Mouse (Mus musculus): ENCODE data around the gene Vangl2. TPM values are rescaled to one million over a fixed set of nuclear protein-coding genes. Genes with fewer than 3 reads are reported as not detected.

Gene Vangl2
- polyA plus RNA-seq, 1 experiment, result not detected

DNA sequence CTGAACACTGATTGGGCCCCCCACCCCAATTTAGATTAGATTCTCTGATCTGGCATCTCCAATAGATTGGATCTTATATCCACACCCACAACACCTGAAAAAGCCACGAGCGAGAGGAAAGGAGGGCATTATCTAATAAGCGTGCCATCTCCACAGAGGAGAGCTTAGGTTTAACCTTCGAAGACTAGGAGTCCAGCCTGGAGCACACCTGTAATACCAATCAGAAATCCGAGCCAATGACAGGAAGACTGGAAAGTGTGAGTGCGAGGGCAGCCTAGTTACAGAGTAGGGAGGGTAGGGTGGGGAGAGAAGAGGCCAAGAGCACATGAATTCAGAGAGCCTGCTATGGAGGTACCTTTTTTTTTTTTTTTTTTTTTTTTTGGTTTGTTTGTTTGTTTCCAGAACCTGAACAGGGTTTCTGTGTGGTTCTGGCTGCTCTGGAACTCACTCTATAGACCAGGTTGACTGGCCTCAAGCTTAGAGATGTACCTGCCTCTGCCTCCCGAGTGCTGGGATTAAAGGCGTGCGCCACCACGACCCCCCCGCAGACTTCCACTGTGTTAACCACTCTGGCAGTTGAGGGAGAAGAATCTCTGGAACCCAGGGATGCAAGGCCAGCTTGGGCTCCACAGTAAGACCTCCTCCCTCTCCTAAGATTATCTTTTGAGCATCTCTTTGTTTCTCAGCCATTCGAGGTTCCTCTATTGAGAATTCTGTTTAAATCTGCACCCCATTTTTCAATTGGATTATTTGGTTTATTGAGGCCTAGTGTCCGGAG lies 29.2 kb downstream of the Vangl2 start:
- no peak overlapping the region for H3K27ac ChIP-seq (replicated peaks; ENCODE audit: low read depth, low read length)
- no peak overlapping the region for H3K4me3 ChIP-seq (ENCODE audit: insufficient read depth, low read depth, low read length)
- H3K4me1 ChIP-seq (ENCODE audit: control insufficient read depth, insufficient read depth, insufficient read length, low read length), result no peaks in the 10 kb centered on the region

DNA sequence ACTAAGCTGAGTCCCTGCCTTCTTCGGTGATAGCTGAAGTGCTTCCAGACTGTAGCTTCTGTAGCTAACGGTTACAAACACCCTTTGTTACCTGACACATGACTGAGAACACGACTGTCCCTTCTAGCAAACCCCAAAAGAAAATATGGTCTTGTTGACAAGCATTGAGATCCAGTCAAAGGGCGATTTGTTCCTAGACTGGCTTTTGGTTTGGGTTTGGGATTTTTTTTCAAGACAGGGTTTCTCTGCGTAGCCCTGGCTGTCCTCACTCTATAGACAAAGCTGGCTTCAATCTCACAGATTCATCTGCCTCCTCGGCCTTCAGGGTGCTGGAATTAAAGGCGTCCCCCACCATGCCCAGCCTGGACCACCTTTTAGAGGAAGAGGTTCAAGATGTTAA lies 31.5 kb downstream of the Vangl2 start:
- no peaks in the 10 kb centered on the region for H3K4me1 ChIP-seq (ENCODE audit: control insufficient read depth, insufficient read depth, insufficient read length, low read length)
- no peak overlapping the region for H3K27ac ChIP-seq (replicated peaks; ENCODE audit: low read depth, low read length)
- H3K4me3 ChIP-seq (ENCODE audit: insufficient read depth, low read depth, low read length), result no peak overlapping the region

- no peak overlapping the region for H3K27ac ChIP-seq (replicated peaks; ENCODE audit: low read depth, low read length)
- no peak overlapping the region for H3K4me3 ChIP-seq (ENCODE audit: insufficient read depth, low read depth, low read length)
- no peaks in the 10 kb centered on the region for H3K4me1 ChIP-seq (ENCODE audit: control insufficient read depth, insufficient read depth, insufficient read length, low read length)
Measured at GRCm38 (mm10) chr1:171994918-171995715, 33.1 kb downstream of the Vangl2 start.

DNA sequence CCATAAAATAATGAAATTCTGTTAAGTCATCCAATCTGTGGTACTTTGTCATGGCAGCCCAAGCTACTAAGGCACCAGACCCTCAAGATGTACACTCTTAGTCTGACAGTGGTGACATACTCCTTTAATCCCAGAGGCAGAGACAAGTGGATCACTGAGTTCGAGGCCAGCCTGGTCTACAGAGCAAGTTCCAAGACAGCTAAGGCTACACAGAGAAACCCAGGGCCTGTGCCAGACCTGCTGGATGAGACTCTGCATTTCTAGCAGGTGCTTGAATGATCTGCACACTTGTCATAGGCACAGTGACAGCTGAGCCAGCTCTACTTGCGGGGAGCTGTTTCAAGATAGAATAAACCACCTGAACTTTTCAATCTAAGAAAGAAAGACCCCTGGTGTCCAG lies 33.7 kb downstream of the Vangl2 start:
- H3K27ac ChIP-seq (replicated peaks; ENCODE audit: low read depth, low read length), result no peak overlapping the region
- no peaks in the 10 kb centered on the region for H3K4me1 ChIP-seq (ENCODE audit: control insufficient read depth, insufficient read depth, insufficient read length, low read length)
- no peak overlapping the region for H3K4me3 ChIP-seq (ENCODE audit: insufficient read depth, low read depth, low read length)

GRCm38 (mm10) chr1:171992901-171993530 lies 35.2 kb downstream of the Vangl2 start:
- H3K27ac ChIP-seq (replicated peaks; ENCODE audit: low read depth, low read length), result no peak overlapping the region

DNA sequence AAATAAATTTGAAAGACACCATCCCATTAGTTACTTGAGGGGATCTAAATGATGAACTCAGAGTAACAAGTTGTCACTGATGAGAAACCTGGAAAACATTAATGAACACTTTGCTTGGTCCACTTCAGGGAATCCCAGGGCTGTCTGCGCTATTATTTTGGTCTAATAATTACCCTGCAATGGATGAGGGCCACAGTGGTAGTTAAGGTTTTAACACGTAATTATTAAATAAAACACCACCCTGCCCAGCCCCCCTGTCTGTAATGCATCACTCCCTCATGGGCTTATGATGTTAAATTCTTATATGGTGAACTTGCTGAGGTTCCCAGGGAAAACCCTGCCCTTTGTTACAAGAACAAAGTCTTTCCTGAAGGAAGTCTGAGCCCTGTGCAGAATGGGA lies 36.4 kb downstream of the Vangl2 start:
- Histone ChIP-seq H3K4me1 (ENCODE audit: control insufficient read depth, insufficient read depth, insufficient read length, low read length) (no peaks in the 10 kb centered on the region), H3K4me3 (ENCODE audit: insufficient read depth, low read depth, low read length) (no peak overlapping the region), H3K27ac (replicated peaks; ENCODE audit: low read depth, low read length) (no peak overlapping the region)

More at GRCm38 (mm10) chr1:171992901-171993530, 35.2 kb downstream of the Vangl2 start:
- no peaks in the 10 kb centered on the region for H3K4me1 ChIP-seq (ENCODE audit: control insufficient read depth, insufficient read depth, insufficient read length, low read length)
- H3K4me3 ChIP-seq (ENCODE audit: insufficient read depth, low read depth, low read length), result no peak overlapping the region

DNA sequence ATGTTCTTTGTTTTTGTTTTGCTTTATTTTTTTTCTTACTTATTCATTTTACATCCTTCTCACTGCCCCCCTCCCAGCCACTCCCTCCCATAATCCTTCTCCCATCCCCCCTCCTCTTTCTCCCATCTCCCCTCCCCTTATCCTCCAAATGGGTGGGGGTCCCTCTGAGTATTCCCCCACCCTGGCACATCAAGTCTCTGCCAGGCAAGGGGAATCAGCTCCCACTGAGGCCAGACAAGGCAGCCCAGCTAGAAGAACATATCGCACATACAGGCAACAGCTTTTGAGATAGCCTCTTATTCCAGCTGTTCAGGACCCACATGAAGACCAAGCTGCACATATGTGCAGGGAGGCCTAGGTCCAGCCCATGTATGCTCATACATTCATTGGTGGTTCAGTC lies 44.1 kb downstream of the Vangl2 start:
- Histone ChIP-seq H3K4me3 (ENCODE audit: insufficient read depth, low read depth, low read length) (no peak overlapping the region), H3K27ac (replicated peaks; ENCODE audit: low read depth, low read length) (no peak overlapping the region), H3K4me1 (ENCODE audit: control insufficient read depth, insufficient read depth, insufficient read length, low read length) (no peaks in the 10 kb centered on the region)

DNA sequence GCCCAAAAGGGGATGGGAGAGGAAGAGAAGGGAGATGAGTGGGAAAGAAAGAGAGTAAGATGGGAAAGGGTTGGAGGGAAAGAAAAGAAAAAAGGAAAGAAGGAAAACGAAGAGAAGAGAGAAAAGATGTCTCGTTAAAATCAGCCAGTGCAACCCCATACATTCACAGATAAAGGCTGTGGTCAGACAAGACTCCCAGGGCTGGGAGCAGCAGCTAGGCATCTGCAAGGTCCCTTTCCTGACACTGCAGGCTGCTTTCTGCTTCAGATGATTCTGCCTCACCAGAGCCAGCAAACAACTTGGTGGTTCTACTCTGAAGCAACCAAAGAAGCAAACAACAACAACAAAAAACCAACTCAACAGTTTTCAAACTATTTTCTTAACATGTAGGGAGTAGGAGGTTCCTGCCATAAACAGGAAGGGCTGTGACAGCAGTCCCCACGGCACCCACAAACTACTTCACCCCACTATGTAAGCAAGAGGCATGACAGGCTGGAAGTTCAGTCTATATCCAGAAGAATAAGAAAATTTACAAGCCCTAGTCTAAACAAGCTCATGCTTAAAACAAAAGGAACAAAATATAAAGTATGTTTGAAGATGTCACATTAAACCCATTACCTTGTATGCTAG lies 44.8 kb downstream of the Vangl2 start:
- H3K27ac ChIP-seq (replicated peaks; ENCODE audit: low read depth, low read length), result no peak overlapping the region
- no peak overlapping the region for H3K4me3 ChIP-seq (ENCODE audit: insufficient read depth, low read depth, low read length)
- no peaks in the 10 kb centered on the region for H3K4me1 ChIP-seq (ENCODE audit: control insufficient read depth, insufficient read depth, insufficient read length, low read length)

DNA sequence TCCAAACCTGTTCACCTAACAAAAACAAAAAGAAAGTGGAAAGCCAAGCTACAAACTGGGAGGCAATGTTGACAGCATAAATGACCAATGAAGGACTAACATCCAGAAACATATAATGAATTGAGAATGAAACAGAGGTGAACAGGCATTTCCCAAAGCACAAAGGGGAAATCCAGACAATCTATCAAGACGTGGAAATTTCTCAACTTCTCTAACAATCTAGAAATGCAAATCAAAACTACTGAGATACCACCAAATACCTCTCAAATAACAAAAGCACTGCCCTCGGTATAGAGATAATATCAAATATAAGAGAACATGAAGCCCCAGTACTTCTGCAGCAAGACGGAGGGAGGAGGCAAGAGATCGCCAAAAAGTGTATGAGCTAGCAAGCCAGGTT lies 45.5 kb downstream of the Vangl2 start:
- H3K27ac ChIP-seq (replicated peaks; ENCODE audit: low read depth, low read length), result no peak overlapping the region
- no peak overlapping the region for H3K4me3 ChIP-seq (ENCODE audit: insufficient read depth, low read depth, low read length)
- no peaks in the 10 kb centered on the region for H3K4me1 ChIP-seq (ENCODE audit: control insufficient read depth, insufficient read depth, insufficient read length, low read length)

DNA sequence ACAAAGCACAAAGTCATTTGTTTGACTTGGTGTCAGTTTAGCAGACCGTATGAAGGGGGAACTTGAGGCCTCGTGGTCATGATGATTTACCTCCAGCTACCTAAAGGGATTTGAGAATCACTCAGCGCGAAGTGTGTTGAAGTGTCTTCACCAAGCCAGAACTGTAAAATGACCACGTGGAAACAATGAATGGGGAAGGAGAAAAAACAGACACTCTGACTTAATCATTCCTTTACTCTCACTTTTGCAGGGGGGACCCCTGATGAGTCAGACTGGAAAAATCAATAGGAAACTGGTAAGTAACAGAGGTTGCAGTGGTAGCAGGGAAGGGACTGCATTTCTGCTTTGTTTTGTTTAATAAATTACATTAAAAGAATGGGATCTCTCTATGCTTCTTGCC lies 46.1 kb downstream of the Vangl2 start:
- Histone ChIP-seq H3K4me3 (ENCODE audit: insufficient read depth, low read depth, low read length) (no peak overlapping the region), H3K27ac (replicated peaks; ENCODE audit: low read depth, low read length) (no peak overlapping the region), H3K4me1 (ENCODE audit: control insufficient read depth, insufficient read depth, insufficient read length, low read length) (no peaks in the 10 kb centered on the region)

DNA sequence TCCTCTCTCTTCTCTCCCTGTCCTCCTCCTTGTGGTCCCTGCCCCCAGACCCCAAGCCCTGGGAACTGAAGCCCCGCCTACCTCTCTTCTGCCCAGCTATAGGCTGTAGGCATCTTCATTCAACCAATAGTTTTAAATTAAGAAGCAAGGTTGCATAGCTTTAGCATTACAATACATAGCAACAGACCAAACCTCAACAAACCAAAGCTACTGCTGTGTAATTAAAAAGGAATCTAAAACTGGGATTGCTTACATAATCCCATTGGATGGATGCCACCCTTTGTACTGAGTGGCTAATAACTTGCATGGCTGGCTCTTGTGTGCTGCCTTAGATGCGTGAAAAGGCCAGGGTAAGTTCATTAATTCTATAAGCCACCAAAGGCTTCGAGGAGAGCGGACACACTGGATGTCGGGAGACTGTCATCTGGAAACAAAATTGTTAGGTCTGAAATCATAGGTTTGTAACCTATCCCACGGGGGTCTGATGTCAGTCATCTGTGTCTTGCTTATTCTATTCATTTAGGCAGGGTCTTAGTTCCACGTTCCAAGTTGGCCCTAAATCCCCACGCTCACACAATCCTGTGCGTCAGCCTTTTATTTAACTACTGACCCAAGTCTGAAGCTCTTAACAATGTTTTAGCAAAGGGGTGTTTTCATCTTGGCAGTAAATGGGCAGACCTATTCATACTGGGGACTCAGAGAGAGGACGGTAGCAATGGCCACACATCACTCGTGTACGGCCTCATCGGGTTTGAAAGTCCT lies 48.1 kb downstream of the Vangl2 start:
- Histone ChIP-seq H3K4me3 (ENCODE audit: insufficient read depth, low read depth, low read length) (no peak overlapping the region), H3K27ac (replicated peaks; ENCODE audit: low read depth, low read length) (no peak overlapping the region), H3K4me1 (ENCODE audit: control insufficient read depth, insufficient read depth, insufficient read length, low read length) (no peaks in the 10 kb centered on the region)

DNA sequence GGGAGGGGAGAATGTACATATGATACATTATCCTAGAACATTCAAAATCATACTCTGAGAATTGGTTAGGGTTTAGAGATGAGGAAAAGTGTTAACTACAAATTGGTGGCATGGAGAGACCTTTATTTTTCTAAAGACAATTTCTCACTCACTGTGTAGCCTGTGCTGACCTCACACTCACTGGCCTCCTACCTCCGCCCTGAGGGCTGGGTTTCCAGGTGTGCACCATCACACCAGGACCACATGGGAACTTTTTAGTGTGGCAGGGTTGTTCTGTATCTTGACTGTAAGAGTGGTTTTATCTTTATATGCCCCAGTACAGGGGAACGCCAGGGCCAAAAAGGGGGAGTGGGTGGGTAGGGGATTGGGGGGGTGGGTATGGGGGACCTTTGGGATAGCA lies 50.4 kb downstream of the Vangl2 start:
- Histone ChIP-seq H3K4me3 (ENCODE audit: insufficient read depth, low read depth, low read length) (no peak overlapping the region), H3K4me1 (ENCODE audit: control insufficient read depth, insufficient read depth, insufficient read length, low read length) (no peaks in the 10 kb centered on the region), H3K27ac (replicated peaks; ENCODE audit: low read depth, low read length) (no peak overlapping the region)

DNA sequence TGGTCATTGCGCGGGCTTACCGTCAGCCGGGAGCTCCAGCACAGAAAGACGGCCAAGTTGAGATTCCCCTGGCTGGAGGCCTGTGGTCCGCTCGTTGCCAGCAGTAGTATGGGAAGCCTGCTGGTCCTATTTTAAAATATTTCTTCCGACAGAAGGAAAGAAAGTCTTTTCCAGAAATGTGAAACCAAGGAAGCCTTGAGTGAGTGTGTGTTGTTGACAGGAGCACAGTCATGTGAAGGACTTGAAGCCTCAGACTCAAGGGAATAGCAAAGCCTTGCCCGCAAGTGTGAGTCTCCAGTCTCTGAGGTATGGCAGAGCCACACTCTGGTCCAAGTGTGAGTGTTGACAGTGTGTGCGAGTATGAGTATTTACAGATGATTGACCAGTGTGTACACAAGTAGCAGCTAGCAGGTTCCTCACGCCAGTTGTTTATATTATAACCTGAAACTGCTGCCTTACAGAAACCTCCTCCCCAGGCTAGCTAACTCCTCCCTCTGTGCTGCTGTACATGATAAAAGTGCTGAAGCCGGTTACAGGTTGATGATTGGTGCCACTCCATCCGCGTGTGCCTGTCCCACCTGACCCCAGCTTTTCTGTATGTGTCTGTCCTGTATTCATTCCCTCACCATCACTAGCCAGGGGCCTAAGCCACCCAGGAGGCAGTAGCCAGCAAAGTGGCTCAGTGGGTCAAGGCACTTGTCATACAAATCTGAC lies 51.3 kb downstream of the Vangl2 start:
- no peak overlapping the region for H3K4me3 ChIP-seq (ENCODE audit: insufficient read depth, low read depth, low read length)
- H3K27ac ChIP-seq (replicated peaks; ENCODE audit: low read depth, low read length), result no peak overlapping the region
- H3K4me1 ChIP-seq (ENCODE audit: control insufficient read depth, insufficient read depth, insufficient read length, low read length), result no peaks in the 10 kb centered on the region

DNA sequence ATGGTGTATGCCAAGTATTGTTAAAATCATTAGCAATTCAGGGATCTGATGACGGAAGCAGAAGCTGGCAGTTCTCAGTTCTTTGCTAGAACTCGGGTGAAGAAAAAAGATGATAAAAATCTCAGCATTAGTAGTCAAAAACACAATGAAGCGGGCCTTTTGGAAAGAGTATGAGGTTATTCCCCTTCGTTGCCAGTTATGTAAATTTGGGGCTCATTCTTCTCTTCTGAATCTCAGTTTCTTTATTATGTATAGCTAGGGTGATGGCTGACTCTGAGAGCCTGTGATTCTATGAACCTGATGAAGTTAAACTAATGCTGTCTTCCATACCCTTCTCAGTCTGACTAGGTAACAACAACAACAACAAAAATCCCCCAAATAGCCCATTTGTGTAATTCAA lies 52.4 kb downstream of the Vangl2 start:
- Histone ChIP-seq H3K4me1 (ENCODE audit: control insufficient read depth, insufficient read depth, insufficient read length, low read length) (no peaks in the 10 kb centered on the region), H3K4me3 (ENCODE audit: insufficient read depth, low read depth, low read length) (no peak overlapping the region)

More for the DNA sequence above, 52.4 kb downstream of the Vangl2 start:
- H3K27ac ChIP-seq (replicated peaks; ENCODE audit: low read depth, low read length), result no peak overlapping the region
